Mouse (Mus musculus) liver, postnatal 0 days (tissue): ENCODE measurements around the gene Tmf1. TPM values are rescaled to one million over a fixed set of nuclear protein-coding genes. Genes with fewer than 3 reads are reported as not detected.

ENCODE experiments used
- ATAC-seq: fragments of 200-750 bp; cut with Nextera tagmentation; 2 replicates; pipeline ENCODE4 v1.8.0; 2017; ENCODE audit warnings: mild to moderate bottlenecking, moderate library complexity
- DNase-seq: peaks from one replicate; pipeline ENCODE4 v3.0.0-alpha.2; 2016
- H3K27ac ChIP-seq: fragments of 300-500 bp; sonication (generic); 2 replicates; pipeline ENCODE4 v1.5.1; 2014; ENCODE audit warnings: antibody characterized with exemption, moderate library complexity, mild to moderate bottlenecking, low read depth
- H3K27me3 ChIP-seq: fragments of 300-500 bp; sonication (generic); 2 replicates; pipeline ENCODE4 v1.6.1; 2014; ENCODE audit warnings: low read length, control low read depth, mixed read lengths; ENCODE audit not compliant: insufficient read depth
- H3K36me3 ChIP-seq: fragments of 300-500 bp; sonication (generic); replicated peaks from 2 replicates; pipeline ENCODE4 v1.6.1; 2014; ENCODE audit warnings: mild to moderate bottlenecking, control low read depth, low read length, moderate library complexity, mixed read lengths; ENCODE audit not compliant: insufficient read depth
- H3K4me1 ChIP-seq: fragments of 300-500 bp; sonication (generic); 2 replicates; pipeline ENCODE4 v1.6.1; 2014; ENCODE audit warnings: antibody characterized with exemption, mild to moderate bottlenecking, control low read depth; ENCODE audit not compliant: insufficient read depth
- H3K4me2 ChIP-seq: fragments of 300-500 bp; sonication (generic); 2 replicates; pipeline ENCODE4 v1.6.1; 2014; ENCODE audit warnings: low read depth, mild to moderate bottlenecking, low read length, moderate library complexity, mixed read lengths
- H3K4me3 ChIP-seq: fragments of 300-500 bp; sonication (generic); 2 replicates; pipeline ENCODE4 v1.5.1; 2014; ENCODE audit warnings: low read depth, low read length
- H3K9ac ChIP-seq: fragments of 300-500 bp; sonication (generic); replicated peaks from 2 replicates; pipeline ENCODE4 v1.6.1; 2014; ENCODE audit warnings: mild to moderate bottlenecking, moderate library complexity
- H3K9me3 ChIP-seq: fragments of 300-500 bp; sonication (generic); 2 replicates; pipeline ENCODE4 v1.6.1; 2016; ENCODE audit warnings: mild to moderate bottlenecking, control low read depth, low read length, mixed read lengths
- CTCF ChIP-seq: sonication (generic); IDR thresholded peaks from 2 replicates; pipeline ENCODE4 v1.5.1; 2016; ENCODE audit warnings: antibody characterized with exemption, low read depth
- EP300 ChIP-seq: IDR thresholded peaks from 2 replicates; pipeline ENCODE4 v1.6.1; 2016; ENCODE audit warnings: antibody characterized with exemption, low read depth, mild to moderate bottlenecking
- WGBS: fragments of 180-500 bp; shearing (Covaris S2); extraction: QIAGEN DNeasy Blood & Tissue Kit; methylation state at CpG from one replicate; pipeline ENCODE4 v1.1.7; 2014; ENCODE audit not compliant: insufficient replicate concordance; 5-methylcytosine and 5-hydroxymethylcytosine counted together
- polyA plus RNA-seq: library from polyadenylated mRNA; unstranded; fragments of >200 nt; fragmentation: Nextera tagmentation; extraction: Ambion mirVana; gene quantifications from 2 replicates; pipeline ENCODE4 v1.2.1, GENCODE M21; 2015

Tmf1 gene
- polyA plus RNA-seq, 1 experiment from 2014 or later, result 20.3 TPM

DNA sequence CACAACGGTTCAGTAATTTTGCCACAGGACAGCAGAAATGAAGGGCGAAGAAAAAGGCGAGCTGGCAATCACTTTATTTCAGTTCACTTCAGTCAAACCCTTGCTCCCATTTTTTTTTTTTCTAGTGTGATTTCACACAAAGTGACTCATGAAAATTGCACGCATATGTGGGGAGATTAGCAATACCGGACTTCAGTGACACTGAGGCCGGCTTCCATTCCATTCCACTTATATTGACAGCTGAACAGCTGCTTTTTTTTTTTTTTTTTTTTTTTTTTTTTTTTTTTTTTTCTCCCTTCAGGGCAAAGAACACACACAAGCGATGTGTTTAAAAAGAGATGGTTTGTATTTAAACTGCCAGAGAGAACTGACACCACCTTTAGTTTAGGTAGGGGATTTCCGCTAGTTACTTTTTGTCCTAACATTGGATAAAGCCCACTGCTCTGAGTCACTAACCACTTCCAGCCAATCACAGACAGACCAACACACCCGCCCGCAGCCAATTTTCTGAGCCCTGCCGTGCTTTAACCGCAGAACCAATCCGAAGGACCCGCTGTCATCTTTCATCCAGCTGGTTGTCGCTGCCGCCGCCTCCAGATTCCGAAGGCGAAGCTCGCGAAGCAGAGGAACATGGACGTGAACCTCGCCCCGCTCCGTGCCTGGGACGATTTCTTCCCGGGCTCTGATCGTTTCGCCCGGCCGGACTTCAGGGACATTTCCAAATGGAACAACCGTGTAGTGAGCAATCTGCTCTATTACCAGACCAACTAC is 31.5 kb upstream of the Tmf1 start, which contains the start of gene Arl6ip5:
TSS of gene Arl6ip5 (plus strand) at position 499 of the 771 bp plus-strand sequence.
- no peaks in the 10 kb centered on the region for H3K9me3 ChIP-seq
- DNase-seq, result peak; percentile 90
- peak; percentile 72 for ATAC-seq
- peak within 1 kb of the TSS; percentile 83 for H3K27ac ChIP-seq
- WGBS, result 6% methylated on average over 32 of the region's 32 CpGs
- H3K4me1 ChIP-seq, result peaks cover 25% of the 10 kb centered on the region
- 0 out of 2 replicates have a peak, but pooled peaks cover 5% of the 10 kb centered on the region for H3K36me3 ChIP-seq
- peak within 1 kb of the TSS; percentile 77 for H3K4me3 ChIP-seq
- no peaks in the 10 kb centered on the region for H3K27me3 ChIP-seq
- peak within 1 kb of the TSS; percentile 94 for H3K4me2 ChIP-seq
- peak within 1 kb of the TSS; percentile 84 for H3K9ac ChIP-seq
- TF ChIP-seq EP300 (no peak), CTCF (no peak)

DNA sequence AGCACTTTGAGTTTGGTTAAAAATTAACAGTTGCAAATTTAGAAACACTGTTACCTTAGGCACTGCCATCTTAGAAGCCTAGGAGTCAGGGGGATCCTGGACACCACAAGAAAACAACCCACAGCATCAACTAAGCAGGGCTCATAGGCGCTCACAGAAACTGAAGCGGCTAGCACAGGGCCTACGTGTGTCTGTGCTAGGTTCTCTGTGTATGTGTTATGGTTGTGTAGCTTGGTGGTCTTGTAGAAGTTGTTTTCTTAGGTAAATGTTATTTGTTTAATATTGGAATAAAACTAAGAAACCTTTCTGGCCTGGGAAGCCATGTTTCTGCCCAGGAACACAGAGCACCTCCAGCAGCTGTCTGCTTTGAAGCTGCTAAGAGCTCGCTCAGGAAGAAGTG is 30.8 kb upstream of the Tmf1 start:
- Histone ChIP-seq H3K36me3 (0 out of 2 replicates have a peak, but pooled peaks cover 3% of the 10 kb centered on the region), H3K27ac (no peak overlapping the region; the same call in 1 of the 2 replicates), H3K9me3 (no peaks in the 10 kb centered on the region), H3K27me3 (no peaks in the 10 kb centered on the region), H3K4me2 (peak overlapping the region; percentile 94), H3K4me1 (peaks cover 26% of the 10 kb centered on the region), H3K4me3 (no peak overlapping the region), H3K9ac (no peak overlapping the region)
- ATAC-seq (no peak), DNase-seq (no peak)
- WGBS, result 74% methylated on average over 4 of the region's 4 CpGs
- no peak for TF ChIP-seq CTCF

DNA sequence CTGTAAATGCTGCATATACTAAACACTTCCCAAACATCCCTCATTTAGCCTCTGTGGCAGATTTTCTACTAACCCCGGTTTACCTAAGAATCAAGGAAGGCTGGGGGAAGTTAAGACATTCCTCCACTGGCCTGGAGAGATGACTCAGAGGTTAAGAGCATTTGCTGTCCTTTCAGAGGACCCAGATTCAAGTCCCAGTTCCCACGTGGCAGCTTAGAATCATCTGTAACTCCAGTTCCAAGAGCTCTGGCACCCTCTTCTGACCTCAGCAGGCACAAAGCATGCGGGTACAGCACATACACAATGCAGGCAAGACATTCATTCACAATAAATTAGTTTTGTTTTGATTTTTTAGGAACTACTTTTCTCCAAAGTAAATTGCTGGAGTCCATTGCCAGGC is 30.3 kb upstream of the Tmf1 start:
- Histone ChIP-seq H3K4me2 (no peak overlapping the region), H3K9ac (no peak overlapping the region), H3K9me3 (no peaks in the 10 kb centered on the region), H3K27me3 (no peaks in the 10 kb centered on the region), H3K36me3 (0 out of 2 replicates have a peak, but pooled peaks cover 3% of the 10 kb centered on the region), H3K4me1 (peaks cover 32% of the 10 kb centered on the region), H3K27ac (no peak overlapping the region), H3K4me3 (no peak overlapping the region)
- TF ChIP-seq CTCF (no peak), EP300 (no peak)
- no peak for DNase-seq
- ATAC-seq, result no peak
- WGBS, result 56% methylated on average over 3 of the region's 3 CpGs

DNA sequence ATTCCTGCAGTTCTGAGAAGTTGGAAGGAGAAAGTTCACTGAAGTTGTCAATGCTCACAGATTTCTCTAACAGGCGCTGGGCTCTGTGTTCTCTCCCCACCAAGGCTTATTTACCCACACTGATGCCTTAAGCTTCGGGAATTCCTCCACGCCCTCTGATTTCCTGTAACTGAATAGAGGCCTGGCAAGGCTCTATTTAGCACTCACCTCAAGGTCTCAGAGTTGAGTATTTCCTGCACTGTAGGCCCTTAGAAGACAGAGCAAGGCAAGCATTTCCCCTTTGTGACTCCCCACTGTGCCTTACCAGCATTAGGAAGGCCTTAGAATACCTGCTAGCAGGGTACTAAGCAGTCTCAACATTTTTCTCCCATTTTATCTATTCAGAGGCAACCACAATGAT is 29.5 kb upstream of the Tmf1 start:
- peaks cover 31% of the 10 kb centered on the region for H3K4me1 ChIP-seq
- no peak overlapping the region for H3K27ac ChIP-seq
- no peak for TF ChIP-seq CTCF
- no peak for TF ChIP-seq EP300
- WGBS, result 37% methylated on average over 3 of the region's 3 CpGs
- ATAC-seq (no peak), DNase-seq (no peak)
- H3K36me3 ChIP-seq, result no peaks in the 10 kb centered on the region
- H3K9ac ChIP-seq, result no peak overlapping the region
- no peak overlapping the region for H3K4me2 ChIP-seq
- no peaks in the 10 kb centered on the region for H3K9me3 ChIP-seq
- no peaks in the 10 kb centered on the region for H3K27me3 ChIP-seq
- no peak overlapping the region for H3K4me3 ChIP-seq

DNA sequence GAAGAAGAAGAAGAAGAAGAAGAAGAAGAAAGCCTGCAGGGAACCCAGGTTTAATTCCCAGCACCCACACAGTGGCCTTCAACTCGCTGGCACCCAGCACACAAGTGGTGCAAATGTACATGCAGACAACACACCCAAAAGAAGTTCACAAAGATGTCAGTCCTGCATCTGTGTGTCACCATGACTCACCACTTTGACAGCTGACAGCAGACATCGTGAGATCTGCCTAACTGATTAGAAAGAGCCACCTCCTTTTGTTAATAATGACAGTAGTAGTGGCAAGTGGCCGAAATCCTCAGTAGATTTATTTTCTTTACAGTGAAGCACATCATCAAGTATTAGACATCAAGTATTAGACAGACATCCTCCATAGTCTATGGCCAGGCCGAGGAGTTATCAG is 28.2 kb upstream of the Tmf1 start:
- no peak for DNase-seq
- Histone ChIP-seq H3K9me3 (no peaks in the 10 kb centered on the region), H3K36me3 (no peaks in the 10 kb centered on the region), H3K27me3 (no peaks in the 10 kb centered on the region), H3K4me2 (no peak overlapping the region), H3K27ac (no peak overlapping the region), H3K9ac (no peak overlapping the region), H3K4me3 (no peak overlapping the region), H3K4me1 (peaks cover 28% of the 10 kb centered on the region)
- no peak for TF ChIP-seq CTCF
- TF ChIP-seq EP300, result no peak
- ATAC-seq, result no peak
- 56% methylated on average over 4 of the region's 4 CpGs for WGBS

DNA sequence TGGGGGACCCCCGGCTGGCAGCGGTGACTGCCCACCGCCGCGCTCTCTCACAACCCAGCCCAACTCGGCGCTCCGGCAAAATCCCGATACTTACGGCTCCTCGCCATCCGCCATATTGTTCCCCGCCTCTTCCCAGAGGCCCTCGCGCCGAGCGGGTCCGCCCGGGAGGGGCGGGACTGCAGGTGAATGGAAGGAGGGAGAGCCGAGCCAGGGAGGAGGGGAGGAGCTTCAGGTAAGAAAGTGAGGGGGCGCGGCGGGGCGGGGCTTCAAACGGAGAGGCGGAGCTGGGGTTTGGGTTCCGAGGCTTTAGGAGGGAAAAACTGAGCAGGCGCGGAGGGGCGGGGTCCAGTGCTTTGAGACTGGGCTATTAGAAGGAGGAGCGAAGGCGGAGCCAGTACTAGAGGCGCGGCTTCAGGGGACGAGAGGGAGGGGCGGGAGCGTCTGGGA is 26.5 kb upstream of the Tmf1 start, which contains the start of gene Uba3:
TSS of gene Uba3 (minus strand) at position 209 of the 447 bp plus-strand sequence.
- Histone ChIP-seq H3K27me3 (no peaks in the 10 kb centered on the region), H3K4me2 (peak within 1 kb of the TSS; percentile 91), H3K9ac (peak within 1 kb of the TSS; percentile 99), H3K36me3 (no peaks in the 10 kb centered on the region), H3K4me3 (peak within 1 kb of the TSS; percentile 98), H3K27ac (peak within 1 kb of the TSS; percentile 93), H3K9me3 (no peaks in the 10 kb centered on the region), H3K4me1 (peaks cover 25% of the 10 kb centered on the region)
- ATAC-seq, result peak; percentile 99
- TF ChIP-seq CTCF (no peak), EP300 (peak; percentile 25; the same call in 1 of the 2 replicates)
- 1% methylated on average over 37 of the region's 38 CpGs for WGBS
- peak; percentile 100 for DNase-seq
